Mouse (Mus musculus) midbrain, embryonic 14.5 days (tissue): ENCODE results near the gene Slc25a29. TPM values are rescaled to one million over a fixed set of nuclear protein-coding genes. Genes with fewer than 3 reads are reported as not detected.
"Not testable (repeated sequence)": the region's sequence is repeated elsewhere in the genome, so short reads cannot be mapped to it uniquely, and the experiment has no call there.

Experiments
- ATAC-seq: fragments of 200-750 bp; cut with Nextera tagmentation; 2 replicates; pipeline ENCODE4 v1.8.0; 2017; ENCODE audit warnings: moderate number of reproducible peaks, moderate library complexity; ENCODE audit not compliant: low FRiP score, low TSS enrichment
- DNase-seq: peaks from one replicate; pipeline ENCODE4 v3.0.0-alpha.2; 2015
- H3K27ac ChIP-seq: fragments of 300-500 bp; sonication (generic); replicated peaks from 2 replicates; pipeline ENCODE4 v1.5.1; 2014; ENCODE audit warnings: mild to moderate bottlenecking, low read depth, low read length, moderate library complexity
- H3K27me3 ChIP-seq: fragments of 300-500 bp; sonication (generic); 2 replicates; pipeline ENCODE4 v1.6.1; 2014; ENCODE audit warnings: low read length, control low read depth, mixed read lengths; ENCODE audit not compliant: control insufficient read depth, insufficient read depth
- H3K36me3 ChIP-seq: fragments of 300-500 bp; sonication (generic); 2 replicates; pipeline ENCODE4 v1.6.1; 2014; ENCODE audit warnings: low read length, control low read depth; ENCODE audit not compliant: control insufficient read depth, insufficient read depth
- H3K4me1 ChIP-seq: fragments of 300-500 bp; sonication (generic); 2 replicates; pipeline ENCODE4 v1.6.1; 2014; ENCODE audit warnings: mild to moderate bottlenecking, antibody characterized with exemption, low read length, control low read depth; ENCODE audit not compliant: control insufficient read depth, insufficient read depth
- H3K4me2 ChIP-seq: fragments of 300-500 bp; sonication (generic); 2 replicates; pipeline ENCODE4 v1.6.1; 2014; ENCODE audit warnings: mild to moderate bottlenecking, low read length, moderate library complexity
- H3K4me3 ChIP-seq: fragments of 300-500 bp; sonication (generic); replicated peaks from 2 replicates; pipeline ENCODE4 v1.5.1; 2014; ENCODE audit warnings: low read depth, low read length
- H3K9ac ChIP-seq: fragments of 300-500 bp; sonication (generic); replicated peaks from 2 replicates; pipeline ENCODE4 v1.6.1; 2014; ENCODE audit warnings: mild to moderate bottlenecking, low read length, moderate library complexity
- H3K9me3 ChIP-seq: fragments of 300-500 bp; sonication (generic); 2 replicates; pipeline ENCODE4 v1.6.1; 2016; ENCODE audit warnings: low read length, control low read depth, mixed read lengths; ENCODE audit not compliant: control insufficient read depth
- WGBS: fragments of 180-500 bp; shearing (Covaris S2); extraction: QIAGEN DNeasy Blood & Tissue Kit; methylation state at CpG from one replicate; pipeline ENCODE4 v1.1.7; 2014; 5-methylcytosine and 5-hydroxymethylcytosine counted together
- polyA plus RNA-seq: library from polyadenylated mRNA; unstranded; fragments of >200 nt; fragmentation: Nextera tagmentation; extraction: Ambion mirVana; gene quantifications from 2 replicates; pipeline ENCODE4 v1.2.1, GENCODE M21; 2014

The Slc25a29 gene
- polyA plus RNA-seq, 1 experiment from 2014 or later, result 19.9 TPM

GRCm38 (mm10) chr12:108857589-108858184, 22.0 kb upstream of the Slc25a29 start:
- peaks cover 41% of the 10 kb centered on the region for H3K36me3 ChIP-seq
- H3K4me3 ChIP-seq, result no peak overlapping the region
- WGBS, result 89% methylated on average over 7 of the region's 7 CpGs
- no peaks in the 10 kb centered on the region for H3K4me1 ChIP-seq
- H3K27ac ChIP-seq, result no peak overlapping the region
- H3K4me2 ChIP-seq, result no peak overlapping the region
- H3K9me3 ChIP-seq, result no peaks in the 10 kb centered on the region
- no peak for ATAC-seq
- DNase-seq, result no peak
- H3K9ac ChIP-seq, result no peak overlapping the region
- no peaks in the 10 kb centered on the region for H3K27me3 ChIP-seq

GRCm38 (mm10) chr12:108857109-108857508, 21.4 kb upstream of the Slc25a29 start:
- Histone ChIP-seq H3K9me3 (no peaks in the 10 kb centered on the region), H3K4me1 (no peaks in the 10 kb centered on the region), H3K27ac (no peak overlapping the region), H3K9ac (no peak overlapping the region), H3K4me2 (no peak overlapping the region), H3K4me3 (no peak overlapping the region), H3K36me3 (peaks cover 35% of the 10 kb centered on the region), H3K27me3 (no peaks in the 10 kb centered on the region)
- no peak for DNase-seq
- no peak for ATAC-seq
- 88% methylated on average over 7 of the region's 7 CpGs for WGBS

GRCm38 (mm10) chr12:108856186-108856585, 20.5 kb upstream of the Slc25a29 start:
- H3K36me3 ChIP-seq, result peaks cover 27% of the 10 kb centered on the region
- H3K27me3 ChIP-seq, result no peaks in the 10 kb centered on the region
- H3K9me3 ChIP-seq, result no peaks in the 10 kb centered on the region
- no peak overlapping the region for H3K4me2 ChIP-seq
- WGBS, result 88% methylated on average over 8 of the region's 8 CpGs
- H3K27ac ChIP-seq, result no peak overlapping the region
- H3K4me1 ChIP-seq, result no peaks in the 10 kb centered on the region
- ATAC-seq, result no peak
- H3K9ac ChIP-seq, result no peak overlapping the region
- no peak overlapping the region for H3K4me3 ChIP-seq
- no peak for DNase-seq

- Histone ChIP-seq H3K27me3 (no peaks in the 10 kb centered on the region), H3K9me3 (no peaks in the 10 kb centered on the region), H3K27ac (no peak overlapping the region), H3K4me3 (no peak overlapping the region), H3K4me2 (no peak overlapping the region), H3K36me3 (peaks cover 17% of the 10 kb centered on the region), H3K4me1 (no peaks in the 10 kb centered on the region), H3K9ac (no peak overlapping the region)
- no peak for ATAC-seq
- DNase-seq, result no peak
- 85% methylated on average over 10 of the region's 10 CpGs for whole genome bisulfite sequencing
These were observed 19.4 kb upstream of the Slc25a29 start for GRCm38 (mm10) chr12:108855081-108855480.

GRCm38 (mm10) chr12:108852822-108853221, 17.1 kb upstream of the Slc25a29 start:
- DNase-seq (no peak), ATAC-seq (no peak)
- H3K36me3 ChIP-seq, result peaks cover 3% of the 10 kb centered on the region; the same call in 1 of the 2 replicates
- H3K27me3 ChIP-seq, result no peaks in the 10 kb centered on the region
- 92% methylated on average over 8 of the region's 8 CpGs for WGBS
- H3K9ac ChIP-seq, result no peak overlapping the region
- no peaks in the 10 kb centered on the region for H3K4me1 ChIP-seq
- H3K4me3 ChIP-seq, result no peak overlapping the region
- no peak overlapping the region for H3K4me2 ChIP-seq
- no peaks in the 10 kb centered on the region for H3K9me3 ChIP-seq
- no peak overlapping the region for H3K27ac ChIP-seq

GRCm38 (mm10) chr12:108850886-108851285, 15.2 kb upstream of the Slc25a29 start:
- H3K4me1 ChIP-seq, result no peaks in the 10 kb centered on the region
- DNase-seq (no peak), ATAC-seq (no peak)
- H3K4me2 ChIP-seq, result no peak overlapping the region
- 90% methylated on average over 8 of the region's 8 CpGs for WGBS
- no peak overlapping the region for H3K9ac ChIP-seq
- H3K27ac ChIP-seq, result no peak overlapping the region
- no peaks in the 10 kb centered on the region for H3K9me3 ChIP-seq
- H3K36me3 ChIP-seq, result no peaks in the 10 kb centered on the region; the same call in 1 of the 2 replicates
- H3K4me3 ChIP-seq, result no peak overlapping the region
- H3K27me3 ChIP-seq, result no peaks in the 10 kb centered on the region

GRCm38 (mm10) chr12:108850129-108850528, 14.4 kb upstream of the Slc25a29 start:
- Histone ChIP-seq H3K4me1 (no peaks in the 10 kb centered on the region), H3K4me2 (no peak overlapping the region), H3K27ac (no peak overlapping the region), H3K27me3 (no peaks in the 10 kb centered on the region), H3K36me3 (peaks cover 3% of the 10 kb centered on the region), H3K9ac (no peak overlapping the region), H3K4me3 (no peak overlapping the region), H3K9me3 (no peaks in the 10 kb centered on the region)
- ATAC-seq (no peak), DNase-seq (no peak)
- 72% methylated on average over 8 of the region's 8 CpGs for WGBS

- Histone ChIP-seq H3K9ac (no peak overlapping the region), H3K4me1 (no peaks in the 10 kb centered on the region), H3K27ac (no peak overlapping the region), H3K36me3 (peaks cover 9% of the 10 kb centered on the region), H3K27me3 (no peaks in the 10 kb centered on the region), H3K4me2 (no peak overlapping the region), H3K9me3 (no peaks in the 10 kb centered on the region), H3K4me3 (no peak overlapping the region)
- WGBS, result 82% methylated on average over 4 of the region's 4 CpGs
- ATAC-seq (no peak), DNase-seq (no peak)
These were observed 13.9 kb upstream of the Slc25a29 start for GRCm38 (mm10) chr12:108849488-108850022.

- not testable (repeated sequence) for DNase-seq, H3K4me3 ChIP-seq, H3K9ac ChIP-seq, H3K4me1 ChIP-seq, H3K4me2 ChIP-seq, H3K27ac ChIP-seq, H3K9me3 ChIP-seq, H3K27me3 ChIP-seq, ATAC-seq
- WGBS, result 94% methylated on average over 3 of the region's 3 CpGs
- peaks cover 15% of the 10 kb centered on the region for H3K36me3 ChIP-seq
These were observed 12.3 kb upstream of the Slc25a29 start for GRCm38 (mm10) chr12:108848033-108848432.
